Mouse (Mus musculus) B cell, adult 2 months (primary cell): ENCODE results near the gene Cdhr5.

Source experiments
- DNase-seq, 2 experiments: peaks; one replicate each; pipeline ENCODE4 v3.0.0; 2022

Cdhr5 gene

GRCm38 (mm10) chr7:141222126-141222467 is 54.5 kb downstream of the Cdhr5 start:
- no peak for DNase-seq

- DNase-seq = peak; percentile 90 to 92
These were observed 55.1 kb downstream of the Cdhr5 start for GRCm38 (mm10) chr7:141221249-141222125.

- no peak for DNase-seq
These were observed 56.2 kb downstream of the Cdhr5 start for GRCm38 (mm10) chr7:141220377-141220776.

GRCm38 (mm10) chr7:141219558-141220099 is 57.0 kb downstream of the Cdhr5 start:
- no peak for DNase-seq
